Mouse (Mus musculus): ENCODE measurements around the gene Foxe1.

DNA sequence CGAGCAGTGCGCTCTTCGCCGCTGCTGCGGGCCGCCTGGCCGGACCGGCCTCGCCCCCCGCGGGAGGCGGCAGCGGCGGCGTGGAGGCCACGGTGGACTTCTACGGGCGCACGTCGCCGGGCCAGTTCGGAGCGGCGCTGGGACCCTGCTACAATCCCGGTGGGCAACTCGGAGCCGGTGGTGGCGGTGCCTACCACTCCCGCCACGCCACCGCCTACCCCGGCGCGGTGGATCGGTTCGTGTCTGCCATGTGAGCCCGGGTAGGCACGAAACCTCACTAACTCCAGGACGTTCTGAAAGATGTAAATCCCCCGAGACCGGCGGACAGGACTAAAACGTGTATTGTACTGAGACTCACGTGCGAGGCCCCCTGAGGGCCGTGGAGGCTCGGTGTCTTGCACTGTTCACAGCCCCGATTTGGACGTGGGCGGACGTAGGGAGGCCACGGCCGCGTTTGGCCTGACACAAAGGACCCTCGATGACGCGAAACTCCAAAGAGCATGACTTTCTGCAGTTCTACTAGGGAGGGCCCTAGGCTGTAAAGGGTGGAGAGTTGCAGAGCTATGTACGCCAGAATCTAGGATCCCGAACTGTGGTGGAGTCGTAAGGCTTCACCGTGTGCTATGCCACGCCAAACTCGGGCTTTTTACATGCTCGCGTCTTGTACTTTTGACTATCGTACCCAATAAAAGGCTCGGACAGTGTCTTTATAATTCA, 1.8 kb downstream of the Foxe1 start:
- TF ChIP-seq GATA1 (IDR thresholded peaks at IDR 0.05; ENCODE audit: borderline replicate concordance, low read length), result no peak
- no peak for TF ChIP-seq FLI1 (IDR thresholded peaks at IDR 0.05; ENCODE audit: low read length)
